Mouse (Mus musculus) G1E-ER4 (cell line): ENCODE results near the gene Nubpl. TPM values are rescaled to one million over a fixed set of nuclear protein-coding genes. Genes with fewer than 3 reads are reported as not detected.

ENCODE experiments used
- GATA1 ChIP-seq: IDR thresholded peaks from one replicate; pipeline ENCODE4 v1.8.0; 2012; ENCODE audit warnings: low read length, inconsistent platforms
- polyA plus RNA-seq: library from polyadenylated mRNA; stranded (reverse); fragments of >175 nt; gene quantifications from 2 replicates; pipeline ENCODE4 v1.2.3, GENCODE M21; 2012

Nubpl gene
- polyA plus RNA-seq, 1 experiment, result 23.8 TPM

DNA sequence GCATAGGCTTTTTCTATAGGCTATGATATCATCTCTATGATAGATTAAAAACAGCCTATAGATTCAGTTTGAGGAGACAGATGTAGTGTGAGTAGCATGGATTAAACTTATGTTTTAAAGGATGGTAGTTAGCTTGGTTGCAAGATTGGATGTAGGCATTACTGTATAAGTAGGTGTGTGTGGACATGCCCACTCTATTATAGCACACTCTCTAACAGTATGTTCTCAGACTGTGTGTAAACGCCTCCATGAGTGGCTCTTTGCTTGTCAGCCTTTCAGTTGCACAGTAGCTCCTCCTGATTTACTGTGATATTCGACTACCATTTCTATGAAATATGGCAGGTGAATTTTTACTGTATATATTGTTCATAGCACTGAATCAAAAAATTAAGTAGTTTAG, 205.4 kb downstream of the Nubpl start:
- TF ChIP-seq GATA1, result no peak

GRCm38 (mm10) chr12:52306348-52306747, 208.8 kb downstream of the Nubpl start:
- no peak for TF ChIP-seq GATA1

DNA sequence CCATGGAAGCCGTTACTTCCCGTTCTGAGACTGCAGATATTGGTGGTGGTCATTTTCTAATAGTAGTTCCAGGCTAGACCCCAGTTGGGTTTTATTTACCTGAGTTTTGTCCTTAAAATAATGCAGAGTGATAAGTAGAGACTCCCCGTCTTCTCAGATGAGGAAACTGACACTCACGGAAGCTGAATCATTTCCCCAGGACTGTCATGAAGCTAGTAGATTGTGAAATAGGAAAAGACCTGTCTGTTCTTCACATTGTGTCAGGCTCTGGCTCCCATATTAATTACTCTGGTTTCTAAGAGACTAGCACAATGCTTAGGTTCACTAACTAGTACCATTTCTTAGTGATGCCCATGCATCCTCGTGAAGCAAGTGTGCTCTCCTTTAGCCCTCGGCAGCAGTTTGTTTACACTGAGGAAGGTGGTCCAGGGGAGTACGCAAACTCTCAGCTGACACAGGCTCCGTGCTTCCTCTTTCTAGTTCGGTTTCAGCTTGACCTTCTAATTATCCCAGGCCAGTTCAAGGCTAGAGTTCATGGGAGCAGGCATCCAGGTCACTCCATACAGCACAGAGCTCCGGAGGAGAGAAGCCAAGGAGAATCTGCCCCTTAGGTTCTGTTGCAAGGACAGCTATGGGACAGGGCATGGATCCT, 209.9 kb downstream of the Nubpl start:
- TF ChIP-seq GATA1, result no peak

- no peak for TF ChIP-seq GATA1
Observed at GRCm38 (mm10) chr12:52308628-52309027, 211.1 kb downstream of the Nubpl start.

DNA sequence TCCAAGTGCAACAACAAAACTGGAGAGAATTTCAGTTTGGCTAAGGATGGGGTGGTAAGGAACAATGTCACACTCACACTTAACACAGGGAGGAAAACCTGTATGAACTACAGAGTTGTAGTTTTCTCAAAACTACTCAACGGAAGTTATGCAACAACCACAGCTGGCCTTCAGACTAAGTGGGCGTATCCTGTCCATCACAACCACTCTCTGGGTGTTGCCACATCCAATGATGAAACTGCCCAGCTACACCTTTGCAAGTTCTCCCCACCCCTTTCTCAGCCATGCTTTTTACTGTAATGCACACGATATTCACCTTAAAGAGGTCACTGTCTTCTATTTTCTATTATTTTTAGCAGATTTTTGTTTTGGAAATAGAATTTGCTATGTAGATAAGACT, 217.3 kb downstream of the Nubpl start:
- TF ChIP-seq GATA1, result no peak

- TF ChIP-seq GATA1, result no peak
Observed at GRCm38 (mm10) chr12:52317635-52318034, 220.1 kb downstream of the Nubpl start.

DNA sequence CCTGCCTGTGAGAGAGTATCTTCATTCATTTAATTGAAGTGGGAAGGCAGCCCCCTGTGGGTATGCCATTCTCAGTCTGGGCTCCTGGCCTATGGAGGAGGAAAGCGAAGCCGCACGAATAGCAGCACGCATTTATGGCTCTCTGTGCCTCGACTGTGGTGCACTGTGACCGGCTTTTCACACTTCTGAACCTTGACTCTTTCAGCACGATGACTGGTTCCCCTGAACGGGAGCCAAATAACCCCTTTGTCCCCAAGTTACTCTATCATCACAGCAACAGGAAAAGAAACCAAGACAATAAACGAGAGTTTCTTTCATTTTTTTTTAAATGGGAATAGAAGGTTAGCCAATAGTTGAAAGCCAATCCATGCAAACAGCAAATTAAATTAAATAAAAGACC, 220.9 kb downstream of the Nubpl start:
- TF ChIP-seq GATA1, result no peak

DNA sequence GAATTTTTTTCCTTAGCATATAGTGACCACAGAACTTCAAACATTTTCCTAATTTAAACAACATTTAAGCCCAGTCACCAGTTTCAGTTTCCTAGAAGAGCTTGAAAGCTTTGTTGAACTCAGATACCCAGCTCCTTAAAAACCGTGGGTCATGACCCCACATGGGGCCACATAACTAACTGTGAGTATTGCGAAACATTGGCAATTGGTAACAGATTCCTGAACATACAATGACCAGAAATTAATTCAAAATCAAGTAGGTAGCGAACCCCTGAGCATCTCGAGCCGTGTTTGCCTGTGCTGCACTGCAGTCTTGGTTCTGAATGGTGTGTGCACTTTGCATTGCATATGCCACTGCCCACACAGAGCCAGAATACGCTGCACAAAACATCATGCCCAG, 221.6 kb downstream of the Nubpl start:
- no peak for TF ChIP-seq GATA1

- no peak for TF ChIP-seq GATA1
Observed at GRCm38 (mm10) chr12:52328488-52328887, 231.0 kb downstream of the Nubpl start.

DNA sequence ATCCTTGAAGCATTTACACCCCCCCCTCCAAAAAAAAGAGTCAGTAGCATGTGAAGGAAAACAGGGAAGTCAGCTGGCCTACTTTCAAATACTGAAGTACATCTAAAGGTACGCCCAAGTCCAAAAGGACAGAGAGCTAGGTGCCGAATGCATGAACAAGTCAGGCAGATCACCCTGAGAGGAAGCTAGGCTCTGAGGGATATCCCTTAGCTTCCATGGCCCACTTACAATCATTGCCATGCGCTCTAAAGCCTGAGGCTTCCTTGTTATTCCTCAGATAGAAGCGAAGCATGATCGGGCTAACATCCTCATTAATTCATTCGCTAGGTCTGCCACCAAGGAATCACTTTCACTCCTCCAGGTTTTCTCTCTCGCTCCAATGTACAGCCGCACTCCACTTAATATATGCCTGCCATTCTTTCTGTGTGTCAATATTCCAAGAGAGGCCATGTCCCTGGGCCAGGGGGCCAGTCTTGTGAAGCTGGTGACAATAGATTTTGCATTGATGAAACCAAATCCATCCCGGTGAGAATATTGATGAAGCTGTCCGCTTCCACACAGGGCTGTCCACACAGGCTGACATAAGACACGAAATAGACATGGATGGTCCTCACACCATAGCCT, 237.7 kb downstream of the Nubpl start:
- no peak for TF ChIP-seq GATA1

GRCm38 (mm10) chr12:52338136-52338753, 240.7 kb downstream of the Nubpl start:
- no peak for TF ChIP-seq GATA1

DNA sequence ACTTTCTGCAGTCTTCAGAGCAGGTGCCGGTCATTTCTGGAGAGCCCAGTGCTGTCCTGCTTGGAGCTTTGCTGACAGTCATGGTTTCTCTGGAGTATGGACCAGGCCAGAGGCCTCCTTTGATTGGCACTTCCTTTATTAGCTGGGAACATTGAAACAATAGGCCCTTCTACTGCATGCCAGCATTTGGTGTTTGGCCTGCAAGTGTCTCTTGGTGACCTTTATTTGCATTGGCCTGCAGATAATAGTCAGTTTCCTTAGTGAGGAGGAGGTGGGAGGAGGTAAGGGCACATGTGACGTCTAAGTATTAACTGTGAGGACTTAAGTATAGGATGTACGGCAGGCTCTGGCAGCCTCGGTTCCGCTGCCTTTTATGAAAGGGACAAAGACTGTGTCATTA, 249.1 kb downstream of the Nubpl start:
- TF ChIP-seq GATA1, result no peak

- no peak for TF ChIP-seq GATA1
Observed at GRCm38 (mm10) chr12:52350276-52350675, 252.7 kb downstream of the Nubpl start.

GRCm38 (mm10) chr12:52359484-52359883, 261.9 kb downstream of the Nubpl start:
- TF ChIP-seq GATA1, result no peak

DNA sequence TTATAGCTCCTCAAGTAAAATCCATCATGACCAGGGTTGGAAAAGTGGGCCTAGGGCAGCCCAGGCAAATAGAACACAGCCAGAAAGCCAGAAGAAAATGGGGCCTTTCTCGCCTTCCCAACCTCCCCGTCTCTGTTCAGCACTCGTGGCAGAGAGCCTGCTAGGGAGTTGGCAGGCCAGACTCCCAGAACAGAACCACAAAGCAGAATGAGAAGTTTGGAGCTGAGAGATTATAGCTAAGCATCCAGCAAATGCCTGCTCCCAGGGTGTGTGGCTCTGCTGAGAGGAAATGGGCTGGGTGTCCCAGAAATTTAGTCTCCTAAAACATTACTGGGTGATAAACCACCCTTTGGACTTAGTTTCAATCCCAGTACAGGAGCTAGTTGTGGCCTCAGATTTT, 262.6 kb downstream of the Nubpl start:
- no peak for TF ChIP-seq GATA1

GRCm38 (mm10) chr12:52361198-52361597, 263.7 kb downstream of the Nubpl start:
- no peak for TF ChIP-seq GATA1

Other genes starting within 250 kb of the Nubpl start
- 2.2 and 5.8 TPM in 2 replicates for gene Heatr5a, start 126.4 kb upstream of the Nubpl start, polyA plus RNA-seq
- 9.7 and 10.6 TPM in 2 replicates for gene Dtd2, start 91.2 kb upstream of the Nubpl start, polyA plus RNA-seq
- gene Gpr33, start 69.7 kb upstream of the Nubpl start, polyA plus RNA-seq, result not detected in 2 replicates